Mouse (Mus musculus): ENCODE results near the gene Ptprh. TPM values are rescaled to one million over a fixed set of nuclear protein-coding genes. Genes with fewer than 3 reads are reported as not detected.
"Not testable (repeated sequence)": the region's sequence is repeated elsewhere in the genome, so short reads cannot be mapped to it uniquely, and the experiment has no call there.

Ptprh gene
- polyA plus RNA-seq, 1 experiment from 2014 or later = 0.13 TPM

- Histone ChIP-seq H3K4me2 (ENCODE audit: low read length) (no peak overlapping the region), H3K9me3 (replicated peaks; ENCODE audit: low read length) (no peaks in the 10 kb centered on the region), H3K4me1 (replicated peaks; ENCODE audit: insufficient read depth, low read length) (no peaks in the 10 kb centered on the region), H3K9ac (ENCODE audit: low read depth, low read length) (no peak overlapping the region), H3K4me3 (replicated peaks; ENCODE audit: low read depth, low read length) (no peak overlapping the region), H3K27me3 (ENCODE audit: insufficient read depth, low read length) (no peaks in the 10 kb centered on the region), H3K27ac (no peak overlapping the region), H3K36me3 (ENCODE audit: insufficient read depth, low read length) (no peaks in the 10 kb centered on the region)
- ATAC-seq (replicated peaks; ENCODE audit: low FRiP score, low read depth) = no peak
- DNase-seq (ENCODE audit: low spot score) = no peak
- WGBS = 65% methylated on average over 8 of the region's 8 CpGs
- TF ChIP-seq CTCF (IDR thresholded peaks at IDR 0.05; ENCODE audit: low read depth) = no peak
Observed at GRCm38 (mm10) chr7:4612386-4612785, 8.5 kb upstream of the Ptprh start.

GRCm38 (mm10) chr7:4611921-4612341 is 8.1 kb upstream of the Ptprh start:
- WGBS = 78% methylated on average over 12 of the region's 12 CpGs
- ATAC-seq (replicated peaks; ENCODE audit: low FRiP score, low read depth) = no peak
- H3K9me3 ChIP-seq (replicated peaks; ENCODE audit: low read length) = no peaks in the 10 kb centered on the region
- no peak overlapping the region for H3K4me3 ChIP-seq (replicated peaks; ENCODE audit: low read depth, low read length)
- DNase-seq (ENCODE audit: low spot score) = no peak
- TF ChIP-seq CTCF (IDR thresholded peaks at IDR 0.05; ENCODE audit: low read depth) = no peak
- no peaks in the 10 kb centered on the region for H3K36me3 ChIP-seq (ENCODE audit: insufficient read depth, low read length)
- H3K4me1 ChIP-seq (replicated peaks; ENCODE audit: insufficient read depth, low read length) = no peaks in the 10 kb centered on the region
- no peak overlapping the region for H3K9ac ChIP-seq (ENCODE audit: low read depth, low read length)
- no peak overlapping the region for H3K27ac ChIP-seq
- H3K4me2 ChIP-seq (ENCODE audit: low read length) = no peak overlapping the region
- H3K27me3 ChIP-seq (ENCODE audit: insufficient read depth, low read length) = no peaks in the 10 kb centered on the region

GRCm38 (mm10) chr7:4611511-4611910 is 7.7 kb upstream of the Ptprh start:
- Histone ChIP-seq H3K9ac (ENCODE audit: low read depth, low read length) (no peak overlapping the region), H3K4me3 (replicated peaks; ENCODE audit: low read depth, low read length) (no peak overlapping the region), H3K4me2 (ENCODE audit: low read length) (no peak overlapping the region), H3K27me3 (ENCODE audit: insufficient read depth, low read length) (no peaks in the 10 kb centered on the region), H3K27ac (no peak overlapping the region), H3K36me3 (ENCODE audit: insufficient read depth, low read length) (no peaks in the 10 kb centered on the region), H3K9me3 (replicated peaks; ENCODE audit: low read length) (no peaks in the 10 kb centered on the region), H3K4me1 (replicated peaks; ENCODE audit: insufficient read depth, low read length) (no peaks in the 10 kb centered on the region)
- ATAC-seq (replicated peaks; ENCODE audit: low FRiP score, low read depth) (no peak), DNase-seq (ENCODE audit: low spot score) (no peak)
- no peak for TF ChIP-seq CTCF (IDR thresholded peaks at IDR 0.05; ENCODE audit: low read depth)
- WGBS = 86% methylated on average over 12 of the region's 12 CpGs

GRCm38 (mm10) chr7:4608002-4608401 is 4.2 kb upstream of the Ptprh start:
- DNase-seq (ENCODE audit: low spot score) (no peak), ATAC-seq (replicated peaks; ENCODE audit: low FRiP score, low read depth) (peak; percentile 59)
- Histone ChIP-seq H3K4me2 (ENCODE audit: low read length) (no peak overlapping the region), H3K36me3 (ENCODE audit: insufficient read depth, low read length) (no peaks in the 10 kb centered on the region), H3K27ac (no peak overlapping the region), H3K4me1 (replicated peaks; ENCODE audit: insufficient read depth, low read length) (no peaks in the 10 kb centered on the region), H3K27me3 (ENCODE audit: insufficient read depth, low read length) (no peaks in the 10 kb centered on the region), H3K9me3 (replicated peaks; ENCODE audit: low read length) (no peaks in the 10 kb centered on the region), H3K4me3 (replicated peaks; ENCODE audit: low read depth, low read length) (no peak overlapping the region), H3K9ac (ENCODE audit: low read depth, low read length) (no peak overlapping the region)
- no peak for TF ChIP-seq CTCF (IDR thresholded peaks at IDR 0.05; ENCODE audit: low read depth)
- WGBS = 58% methylated on average over 5 of the region's 5 CpGs

- Histone ChIP-seq H3K27me3 (ENCODE audit: insufficient read depth, low read length) (no peaks in the 10 kb centered on the region), H3K9ac (ENCODE audit: low read depth, low read length) (no peak overlapping the region), H3K4me1 (replicated peaks; ENCODE audit: insufficient read depth, low read length) (no peaks in the 10 kb centered on the region), H3K4me2 (ENCODE audit: low read length) (no peak overlapping the region), H3K4me3 (replicated peaks; ENCODE audit: low read depth, low read length) (no peak overlapping the region), H3K9me3 (replicated peaks; ENCODE audit: low read length) (no peaks in the 10 kb centered on the region), H3K27ac (no peak overlapping the region), H3K36me3 (ENCODE audit: insufficient read depth, low read length) (no peaks in the 10 kb centered on the region)
- no peak for TF ChIP-seq CTCF (IDR thresholded peaks at IDR 0.05; ENCODE audit: low read depth)
- no peak for ATAC-seq (replicated peaks; ENCODE audit: low FRiP score, low read depth)
- whole genome bisulfite sequencing = 89% methylated on average over 6 of the region's 6 CpGs
- DNase-seq (ENCODE audit: low spot score) = no peak
Observed at GRCm38 (mm10) chr7:4602969-4603368, 872 bp downstream of the Ptprh start.

- H3K9ac ChIP-seq (ENCODE audit: low read depth, low read length); H3K4me1 ChIP-seq (replicated peaks; ENCODE audit: insufficient read depth, low read length); H3K27me3 ChIP-seq (ENCODE audit: insufficient read depth, low read length); ATAC-seq (replicated peaks; ENCODE audit: low FRiP score, low read depth); H3K4me2 ChIP-seq (ENCODE audit: low read length); H3K9me3 ChIP-seq (replicated peaks; ENCODE audit: low read length); H3K36me3 ChIP-seq (ENCODE audit: insufficient read depth, low read length); DNase-seq (ENCODE audit: low spot score); H3K4me3 ChIP-seq (replicated peaks; ENCODE audit: low read depth, low read length); H3K27ac ChIP-seq: not testable (repeated sequence)
- WGBS = 84% methylated on average over 4 of the region's 4 CpGs
Observed at GRCm38 (mm10) chr7:4597046-4597445, 6.8 kb downstream of the Ptprh start.

GRCm38 (mm10) chr7:4581481-4581880 is 22.4 kb downstream of the Ptprh start:
- not testable (repeated sequence) for H3K4me3 ChIP-seq (replicated peaks; ENCODE audit: low read depth, low read length); H3K27ac ChIP-seq; ATAC-seq (replicated peaks; ENCODE audit: low FRiP score, low read depth); H3K36me3 ChIP-seq (ENCODE audit: insufficient read depth, low read length); H3K27me3 ChIP-seq (ENCODE audit: insufficient read depth, low read length); H3K9ac ChIP-seq (ENCODE audit: low read depth, low read length); H3K9me3 ChIP-seq (replicated peaks; ENCODE audit: low read length); H3K4me1 ChIP-seq (replicated peaks; ENCODE audit: insufficient read depth, low read length); DNase-seq (ENCODE audit: low spot score); H3K4me2 ChIP-seq (ENCODE audit: low read length)
- 80% methylated on average over 3 of the region's 3 CpGs for WGBS

- H3K4me3 ChIP-seq (replicated peaks; ENCODE audit: low read depth, low read length); H3K27ac ChIP-seq: not testable (repeated sequence)
- WGBS = 58% methylated on average over 2 of the region's 2 CpGs
Observed at GRCm38 (mm10) chr7:4572361-4572760, 31.5 kb downstream of the Ptprh start.

More at GRCm38 (mm10) chr7:4572361-4572760, 31.5 kb downstream of the Ptprh start:
- DNase-seq (ENCODE audit: low spot score); H3K9me3 ChIP-seq (replicated peaks; ENCODE audit: low read length); H3K36me3 ChIP-seq (ENCODE audit: insufficient read depth, low read length); H3K4me1 ChIP-seq (replicated peaks; ENCODE audit: insufficient read depth, low read length); H3K4me2 ChIP-seq (ENCODE audit: low read length); H3K9ac ChIP-seq (ENCODE audit: low read depth, low read length); H3K27me3 ChIP-seq (ENCODE audit: insufficient read depth, low read length); ATAC-seq (replicated peaks; ENCODE audit: low FRiP score, low read depth): not testable (repeated sequence)

Data from kidney, postnatal 0 days (tissue).